Comparison of ENCODE assay signal across 12 mouse cellular contexts in the genomic region with DNA sequence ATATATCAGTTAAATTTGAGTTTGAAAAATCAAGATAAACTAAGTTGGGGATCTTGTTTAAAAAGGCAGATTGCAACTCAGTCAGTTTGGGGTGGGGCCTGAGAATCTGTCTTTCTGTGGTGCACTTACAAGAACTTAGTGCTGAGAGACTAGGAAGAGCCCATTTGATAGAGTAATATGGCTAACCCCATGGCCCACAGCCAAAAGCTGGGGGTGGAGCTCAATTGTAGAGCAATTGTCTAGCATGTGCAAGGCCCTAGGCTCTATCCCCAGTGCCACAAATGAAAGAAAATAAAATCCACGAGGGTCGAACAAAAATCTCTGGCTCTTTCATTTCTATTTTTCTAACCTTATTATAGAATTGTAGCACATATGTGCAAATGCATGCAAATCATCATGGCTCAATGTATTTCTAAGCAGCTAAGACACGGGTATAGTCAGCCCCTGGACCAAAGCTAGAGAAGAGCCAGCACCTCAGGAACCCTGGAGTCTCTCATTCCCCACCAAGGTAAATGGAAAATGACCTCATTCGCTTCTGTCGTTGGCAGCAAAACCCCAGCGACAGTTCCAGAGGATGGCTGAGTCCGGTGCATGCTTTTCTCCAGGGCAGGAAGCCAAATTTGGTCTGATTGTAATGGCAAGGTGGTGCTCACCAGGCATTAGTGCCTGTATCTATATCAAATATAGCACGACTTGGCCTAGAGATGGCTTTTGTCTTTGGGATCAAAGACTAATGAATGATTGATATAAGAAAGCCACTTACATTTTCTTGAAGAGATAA. TPM values are rescaled to one million over a fixed set of nuclear protein-coding genes. Genes with fewer than 3 reads are reported as not detected.
DNase-seq lines count a peak whose midpoint lies in the region; ATAC-seq lines count a peak whose summit lies in the region.
"Had no signal": no experiment of that assay in that cellular context is flagged by ENCODE, and none has a peak within 500 bp of the region (broad histone marks: within the 10 kb centered on the region; RNA-seq: fewer than 3 reads in every experiment).

No protein-coding gene starts in this region.

- no peak overlapping the region for H3K9ac ChIP-seq in hindbrain, embryonic 16.5 days (ENCODE audit: low read depth, low read length)
- H3K9ac ChIP-seq: heart, embryonic 15.5 days; intestine, embryonic 15.5 days; liver, embryonic 14.5 days had no signal

- H3K27ac ChIP-seq in hindbrain, embryonic 16.5 days (ENCODE audit: low read depth, low read length): no peak overlapping the region
- H3K27ac ChIP-seq: heart, embryonic 15.5 days; intestine, embryonic 15.5 days; liver, embryonic 14.5 days had no signal

- 78% methylated on average over 8 of the region's 8 CpGs for WGBS in hindbrain, embryonic 16.5 days

- no peaks in the 10 kb centered on the region for H3K4me1 ChIP-seq in hindbrain, embryonic 16.5 days (ENCODE audit: control insufficient read depth, insufficient read depth, low read depth, low read length)
- H3K4me1 ChIP-seq: intestine, embryonic 15.5 days had no signal

- H3K9me3 ChIP-seq in hindbrain, embryonic 16.5 days (ENCODE audit: control insufficient read depth, low read length): no peaks in the 10 kb centered on the region
- H3K9me3 ChIP-seq: heart, embryonic 15.5 days; intestine, embryonic 15.5 days had no signal

- H3K27me3 ChIP-seq in hindbrain, embryonic 16.5 days (replicated peaks; ENCODE audit: control insufficient read depth, insufficient read depth, low read length): no peaks in the 10 kb centered on the region
- H3K27me3 ChIP-seq: heart, embryonic 15.5 days; intestine, embryonic 15.5 days; Patski had no signal

- H3K4me2 ChIP-seq in hindbrain, embryonic 16.5 days (ENCODE audit: low read length): no peak overlapping the region
- H3K4me2 ChIP-seq: heart, embryonic 15.5 days; intestine, embryonic 15.5 days had no signal

- no peaks in the 10 kb centered on the region for H3K36me3 ChIP-seq in hindbrain, embryonic 16.5 days (ENCODE audit: control insufficient read depth, insufficient read depth, low read length)
- H3K36me3 ChIP-seq: heart, embryonic 15.5 days; intestine, embryonic 15.5 days had no signal

- no peak overlapping the region for H3K4me3 ChIP-seq in hindbrain, embryonic 16.5 days (ENCODE audit: low read length)
- H3K4me3 ChIP-seq: heart, embryonic 15.5 days; intestine, embryonic 15.5 days had no signal

- ATAC-seq in hindbrain, embryonic 16.5 days: no peak
- ATAC-seq: intestine, embryonic 15.5 days; Patski had no signal

- DNase-seq in kidney, adult 11 months: peak; percentile 1
- no peak for DNase-seq in kidney, adult 8-10 months
- peak; percentile 4 for DNase-seq in urinary bladder, postnatal 25 days (ENCODE audit: low spot score)
- no peak for DNase-seq in urinary bladder, postnatal 10 days (ENCODE audit: low spot score)
- peak; percentile 79 to 87 for DNase-seq in cerebellum, postnatal 25 days
- no peak for DNase-seq in Muller cell, postnatal 12 days (ENCODE audit: inconsistent ontology term)
- DNase-seq: embryo, embryonic 11 days had no signal

RNA-seq across cellular contexts. Expression of gene Cdc42bpa, which starts 40.4 kb away (rescaled TPM):
- 24.8 and 34.5 TPM in 2 replicates for polyA plus RNA-seq in hindbrain, embryonic 16.5 days (2015; fragmentation: Nextera tagmentation; extraction: Ambion mirVana)

Comparison
In these comparisons a context has a peak if more than half of its experiments do, and no peak if none do; other contexts are left out.
1. DNase-seq: peak in kidney, adult 11 months (single experiment), urinary bladder, postnatal 25 days (single experiment) and cerebellum, postnatal 25 days (2 of 2); none in kidney, adult 8-10 months (0 of 2), urinary bladder, postnatal 10 days (single experiment) and Muller cell, postnatal 12 days (single experiment).